Mouse (Mus musculus) liver, embryonic 16.5 days (tissue): ENCODE measurements around the gene Hs3st5. TPM values are rescaled to one million over a fixed set of nuclear protein-coding genes. Genes with fewer than 3 reads are reported as not detected.
"Not testable (repeated sequence)": the region's sequence is repeated elsewhere in the genome, so short reads cannot be mapped to it uniquely, and the experiment has no call there.

ENCODE experiments used
- ATAC-seq: fragments of 200-750 bp; cut with Nextera tagmentation; 2 replicates; pipeline ENCODE4 v1.8.0; 2017; ENCODE audit warnings: low read depth, mild to moderate bottlenecking, moderate number of reproducible peaks, moderate library complexity
- H3K27ac ChIP-seq: fragments of 300-500 bp; sonication (generic); 2 replicates; pipeline ENCODE4 v1.5.1; 2014; ENCODE audit warnings: mild to moderate bottlenecking, low read length
- H3K27me3 ChIP-seq: fragments of 300-500 bp; sonication (generic); 2 replicates; pipeline ENCODE4 v1.6.1; 2014; ENCODE audit warnings: low read depth, low read length, mixed read lengths; ENCODE audit not compliant: control insufficient read depth, insufficient read depth
- H3K36me3 ChIP-seq: fragments of 300-500 bp; sonication (generic); 2 replicates; pipeline ENCODE4 v1.6.1; 2014; ENCODE audit warnings: mild to moderate bottlenecking; ENCODE audit not compliant: control insufficient read depth, insufficient read depth
- H3K4me1 ChIP-seq: fragments of 300-500 bp; sonication (generic); 2 replicates; pipeline ENCODE4 v1.6.1; 2014; ENCODE audit warnings: low read depth, low read length, mixed read lengths; ENCODE audit not compliant: control insufficient read depth
- H3K4me2 ChIP-seq: fragments of 300-500 bp; sonication (generic); 2 replicates; pipeline ENCODE4 v1.6.1; 2014; ENCODE audit warnings: low read depth, low read length, mixed read lengths
- H3K4me3 ChIP-seq: fragments of 300-500 bp; sonication (generic); 2 replicates; pipeline ENCODE4 v1.5.1; 2014; ENCODE audit warnings: low read depth, mild to moderate bottlenecking, low read length
- H3K9ac ChIP-seq: fragments of 300-500 bp; sonication (generic); 2 replicates; pipeline ENCODE4 v1.6.1; 2014; ENCODE audit warnings: low read depth, low read length
- H3K9me3 ChIP-seq: fragments of 300-500 bp; sonication (generic); replicated peaks from 2 replicates; pipeline ENCODE4 v1.6.1; 2016; ENCODE audit warnings: low read length; ENCODE audit not compliant: control insufficient read depth
- WGBS: fragments of 180-500 bp; shearing (Covaris S2); extraction: QIAGEN DNeasy Blood & Tissue Kit; methylation state at CpG from one replicate; pipeline ENCODE4 v1.1.7; 2014; ENCODE audit not compliant: insufficient replicate concordance; 5-methylcytosine and 5-hydroxymethylcytosine counted together
- polyA plus RNA-seq: library from polyadenylated mRNA; unstranded; fragments of >200 nt; fragmentation: Nextera tagmentation; extraction: Ambion mirVana; gene quantifications from 2 replicates; pipeline ENCODE4 v1.2.1, GENCODE M21; 2015

Gene Hs3st5
- polyA plus RNA-seq, 1 experiment from 2014 or later = 0.05 TPM

DNA sequence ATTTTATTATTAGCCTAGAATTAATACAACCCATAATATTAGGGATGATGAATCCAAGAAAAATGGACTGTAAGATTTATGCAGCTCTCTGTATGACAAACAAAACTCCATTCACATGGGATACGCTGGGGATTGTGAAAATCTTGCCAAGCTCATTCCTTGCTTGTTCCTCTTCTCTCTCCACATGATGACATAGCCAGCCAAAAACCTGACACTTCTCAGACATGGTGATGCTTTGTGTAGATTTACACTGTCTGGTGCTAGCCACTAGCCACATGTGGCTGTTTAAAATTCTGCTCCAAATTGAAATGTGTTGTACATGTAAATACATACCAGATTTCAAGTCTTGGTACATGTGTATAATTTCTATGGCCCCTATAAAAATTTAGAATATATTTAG is 6.9 kb upstream of the Hs3st5 start:
- Histone ChIP-seq H3K27ac (no peak overlapping the region), H3K9ac (no peak overlapping the region), H3K4me3 (no peak overlapping the region), H3K4me1 (no peaks in the 10 kb centered on the region), H3K9me3 (no peaks in the 10 kb centered on the region), H3K36me3 (no peaks in the 10 kb centered on the region), H3K4me2 (no peak overlapping the region), H3K27me3 (no peaks in the 10 kb centered on the region)
- 69% methylated on average over 1 of the region's 1 CpGs for WGBS
- no peak for ATAC-seq

DNA sequence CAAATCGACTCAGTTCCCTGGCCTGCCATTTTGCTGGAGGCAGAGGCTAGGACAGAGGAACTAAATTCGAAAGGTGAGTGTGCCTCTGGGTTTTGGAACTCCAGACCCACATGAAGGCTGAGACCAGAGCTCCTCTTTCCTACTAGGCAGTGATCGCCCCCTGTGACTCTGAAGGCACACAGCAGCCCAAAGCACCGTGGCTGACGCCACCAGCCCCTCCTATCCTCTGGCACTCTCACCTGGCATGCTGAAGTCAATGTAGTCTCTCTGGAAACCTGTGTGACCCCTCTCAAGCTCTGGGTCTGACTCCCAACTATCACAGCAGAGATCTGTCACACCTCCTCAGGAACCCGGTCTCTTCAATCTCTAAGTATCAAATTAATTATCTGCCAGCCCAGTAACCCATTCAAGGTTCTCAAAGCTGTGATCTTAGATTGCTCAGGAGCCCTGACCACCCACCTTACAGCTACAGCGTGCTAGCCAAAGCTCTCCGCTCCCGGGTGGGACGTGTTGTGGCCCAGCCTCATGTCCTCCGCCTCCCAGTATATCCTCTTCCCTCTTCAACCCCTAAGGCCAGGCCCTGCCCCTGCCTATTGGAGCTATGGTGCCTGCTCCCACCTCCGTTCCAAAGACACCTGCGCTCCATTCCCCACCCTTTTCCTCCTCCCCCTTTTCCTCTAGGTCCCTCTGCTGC is 434 bp upstream of the Hs3st5 start:
- Histone ChIP-seq H3K36me3 (no peaks in the 10 kb centered on the region), H3K4me1 (no peaks in the 10 kb centered on the region), H3K4me3 (no peak overlapping the region), H3K27me3 (peaks cover 27% of the 10 kb centered on the region), H3K27ac (no peak overlapping the region), H3K9ac (no peak overlapping the region), H3K4me2 (no peak overlapping the region), H3K9me3 (no peaks in the 10 kb centered on the region)
- ATAC-seq = no peak
- 8% methylated on average over 13 of the region's 13 CpGs for WGBS

DNA sequence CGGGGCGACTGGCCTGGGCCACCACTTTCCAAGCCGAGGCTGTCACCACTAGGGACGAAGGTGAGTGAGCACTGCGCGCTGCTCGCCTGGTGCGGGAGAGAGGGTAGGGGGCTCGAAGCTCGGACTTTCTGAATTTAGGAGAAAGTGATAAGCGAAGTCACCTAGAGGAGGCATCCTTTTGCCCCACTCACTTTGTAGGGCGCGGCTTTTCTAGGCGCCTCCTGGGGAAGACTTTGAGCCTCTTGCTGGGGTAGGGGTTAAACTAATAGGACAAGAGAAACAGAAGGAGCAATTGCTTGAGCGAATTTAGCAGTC is 899 bp downstream of the Hs3st5 start:
- H3K36me3 ChIP-seq = no peaks in the 10 kb centered on the region
- H3K9ac ChIP-seq = no peak overlapping the region
- H3K4me2 ChIP-seq = peak overlapping the region; percentile 52
- no peak for ATAC-seq
- H3K27me3 ChIP-seq = peaks cover 27% of the 10 kb centered on the region
- H3K4me1 ChIP-seq = no peaks in the 10 kb centered on the region
- H3K9me3 ChIP-seq = no peaks in the 10 kb centered on the region
- no peak overlapping the region for H3K27ac ChIP-seq
- WGBS = 1% methylated on average over 15 of the region's 15 CpGs
- H3K4me3 ChIP-seq = peak overlapping the region; percentile 38

DNA sequence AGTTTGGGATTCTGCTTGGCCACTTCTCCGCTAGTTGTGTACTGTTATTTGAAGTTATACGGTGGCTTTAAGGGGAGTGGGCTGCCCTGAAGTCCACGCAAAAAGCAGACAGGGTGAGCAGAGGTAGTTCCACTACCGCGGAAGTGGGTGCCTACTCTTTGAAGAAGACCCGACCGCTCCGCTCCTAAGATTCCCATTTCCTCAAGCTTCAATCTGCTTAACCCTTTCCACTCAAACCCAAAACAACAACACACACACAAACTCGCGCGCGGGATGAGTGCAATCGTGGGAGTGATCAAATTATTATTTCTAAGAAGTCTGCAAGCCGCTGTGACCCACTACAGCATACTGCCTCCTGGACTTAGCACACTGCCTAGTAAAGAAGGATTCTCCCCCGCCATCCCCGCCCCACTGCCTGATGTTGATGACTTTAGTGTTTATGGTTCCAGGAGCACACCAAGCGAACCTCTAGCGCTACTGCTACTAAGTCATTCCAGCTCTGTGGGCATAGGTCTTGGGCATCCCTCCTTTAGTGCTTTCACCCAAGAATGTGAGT is 1.5 kb downstream of the Hs3st5 start:
- no peak overlapping the region for H3K9ac ChIP-seq
- H3K36me3 ChIP-seq = no peaks in the 10 kb centered on the region
- 2% methylated on average over 18 of the region's 18 CpGs for WGBS
- H3K27ac ChIP-seq = no peak overlapping the region
- H3K4me1 ChIP-seq = no peaks in the 10 kb centered on the region
- H3K4me2 ChIP-seq = no peak overlapping the region
- no peaks in the 10 kb centered on the region for H3K9me3 ChIP-seq
- H3K4me3 ChIP-seq = no peak overlapping the region
- ATAC-seq = no peak
- H3K27me3 ChIP-seq = peaks cover 27% of the 10 kb centered on the region

DNA sequence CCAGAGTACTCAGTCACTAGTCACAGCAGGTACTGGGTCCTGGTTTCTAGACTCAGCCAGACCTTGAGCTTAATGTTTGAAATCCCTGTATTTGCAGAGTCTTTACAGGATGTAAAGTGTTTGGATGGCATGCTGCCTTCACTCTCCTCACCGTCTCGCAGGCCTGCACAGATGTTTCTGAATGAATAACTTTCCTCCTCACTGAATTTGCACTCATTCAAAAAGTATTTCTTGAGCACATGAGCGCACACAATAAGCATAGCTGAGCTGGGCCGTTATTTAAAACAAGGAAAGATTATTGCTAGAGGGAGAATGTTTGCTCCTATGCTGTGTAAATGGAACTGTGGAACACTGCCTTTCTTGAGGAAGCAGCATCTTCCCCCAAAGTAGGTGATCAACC is 2.9 kb downstream of the Hs3st5 start:
- Histone ChIP-seq H3K9ac (no peak overlapping the region), H3K4me2 (no peak overlapping the region), H3K9me3 (no peaks in the 10 kb centered on the region), H3K4me1 (no peaks in the 10 kb centered on the region), H3K27me3 (peaks cover 27% of the 10 kb centered on the region), H3K27ac (no peak overlapping the region), H3K36me3 (no peaks in the 10 kb centered on the region), H3K4me3 (no peak overlapping the region)
- 48% methylated on average over 4 of the region's 4 CpGs for WGBS
- no peak for ATAC-seq

DNA sequence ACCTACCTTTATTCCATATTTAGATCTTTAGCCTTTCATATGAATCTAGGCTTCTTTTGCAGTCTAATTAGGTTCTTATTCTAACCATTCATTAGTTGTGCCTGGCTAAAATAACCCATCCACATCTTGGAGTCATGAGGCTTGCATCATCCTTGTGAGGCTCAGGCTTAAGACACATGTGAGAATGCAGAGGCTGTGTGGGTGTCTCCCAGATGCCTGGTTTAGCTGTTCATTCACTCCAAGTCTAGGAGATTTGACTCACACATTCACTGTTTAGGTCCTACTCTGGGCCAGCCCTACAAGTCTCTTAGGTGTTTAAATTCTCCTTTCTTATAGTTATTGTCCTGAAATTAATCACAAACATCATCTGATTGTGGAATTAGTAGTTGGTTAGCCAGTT is 17.3 kb downstream of the Hs3st5 start:
- H3K9me3 ChIP-seq = no peaks in the 10 kb centered on the region
- no peaks in the 10 kb centered on the region for H3K4me1 ChIP-seq
- no peak overlapping the region for H3K4me3 ChIP-seq
- H3K27me3 ChIP-seq = no peaks in the 10 kb centered on the region
- no peak overlapping the region for H3K4me2 ChIP-seq
- H3K9ac ChIP-seq = no peak overlapping the region
- ATAC-seq = no peak
- H3K27ac ChIP-seq = no peak overlapping the region
- H3K36me3 ChIP-seq = no peaks in the 10 kb centered on the region

DNA sequence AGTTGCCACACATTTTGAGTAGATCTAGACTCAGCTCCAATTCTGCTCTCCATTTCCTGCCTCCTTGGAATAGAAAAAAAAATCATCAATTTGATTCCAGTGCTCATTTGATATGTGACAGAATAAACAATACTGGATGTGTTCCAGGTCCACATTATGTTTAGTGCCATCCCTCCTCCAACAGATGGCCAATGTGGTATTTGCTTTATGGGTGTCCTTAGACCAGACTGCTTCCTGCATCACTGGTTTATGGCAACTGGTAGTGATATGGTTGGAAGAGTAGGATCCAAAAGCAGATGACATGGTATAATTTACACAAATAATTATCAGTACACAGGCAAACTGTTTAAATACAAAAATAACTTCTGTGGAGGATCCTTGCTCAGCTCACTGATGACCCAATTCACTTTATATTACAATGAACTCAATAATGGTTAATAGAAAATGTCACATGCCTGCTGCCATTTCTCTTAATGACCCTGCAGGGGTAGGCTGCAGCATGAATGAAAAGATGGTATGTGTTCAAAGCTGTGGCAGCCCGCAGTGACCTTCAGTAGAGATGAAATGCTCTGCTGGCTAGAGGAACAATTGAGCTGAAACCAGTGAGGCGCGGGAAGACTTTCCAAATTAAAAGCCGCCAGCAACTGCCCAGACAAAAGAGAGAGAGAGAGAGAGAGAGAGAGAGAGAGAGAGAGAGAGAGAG is 27.2 kb downstream of the Hs3st5 start:
- WGBS = 60% methylated on average over 4 of the region's 4 CpGs
- no peak for ATAC-seq

DNA sequence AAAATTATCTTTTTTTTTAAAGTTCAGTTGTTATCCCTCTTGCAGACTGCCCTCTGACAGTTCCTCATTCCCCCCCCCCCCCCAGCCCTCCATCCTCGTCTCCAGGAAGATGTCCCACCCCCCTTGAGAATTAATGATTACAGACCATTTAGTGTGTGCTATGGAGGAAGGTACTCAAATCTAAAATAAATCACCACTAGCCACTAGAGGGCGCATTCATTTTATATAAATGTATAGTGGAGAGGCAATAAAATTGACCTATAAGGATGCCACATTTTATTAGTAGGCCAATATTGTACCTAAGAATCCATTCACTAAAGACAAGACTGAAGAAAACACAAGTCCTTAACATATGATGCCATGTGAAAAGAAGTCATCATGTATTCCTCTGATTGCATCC is 40.0 kb downstream of the Hs3st5 start:
- no peaks in the 10 kb centered on the region for H3K4me1 ChIP-seq
- H3K9me3 ChIP-seq = no peaks in the 10 kb centered on the region
- 14% methylated on average over 2 of the region's 2 CpGs for WGBS
- no peaks in the 10 kb centered on the region for H3K36me3 ChIP-seq
- H3K4me2 ChIP-seq = no peak overlapping the region
- no peak overlapping the region for H3K9ac ChIP-seq
- H3K27ac ChIP-seq = no peak overlapping the region
- no peak overlapping the region for H3K4me3 ChIP-seq
- no peaks in the 10 kb centered on the region for H3K27me3 ChIP-seq
- ATAC-seq = no peak

More for the DNA sequence above, 27.2 kb downstream of the Hs3st5 start:
- no peaks in the 10 kb centered on the region for H3K36me3 ChIP-seq
- no peaks in the 10 kb centered on the region for H3K4me1 ChIP-seq
- H3K27me3 ChIP-seq = no peaks in the 10 kb centered on the region
- H3K4me2 ChIP-seq = no peak overlapping the region
- H3K9ac ChIP-seq = no peak overlapping the region
- no peak overlapping the region for H3K4me3 ChIP-seq
- no peak overlapping the region for H3K27ac ChIP-seq
- no peaks in the 10 kb centered on the region for H3K9me3 ChIP-seq

DNA sequence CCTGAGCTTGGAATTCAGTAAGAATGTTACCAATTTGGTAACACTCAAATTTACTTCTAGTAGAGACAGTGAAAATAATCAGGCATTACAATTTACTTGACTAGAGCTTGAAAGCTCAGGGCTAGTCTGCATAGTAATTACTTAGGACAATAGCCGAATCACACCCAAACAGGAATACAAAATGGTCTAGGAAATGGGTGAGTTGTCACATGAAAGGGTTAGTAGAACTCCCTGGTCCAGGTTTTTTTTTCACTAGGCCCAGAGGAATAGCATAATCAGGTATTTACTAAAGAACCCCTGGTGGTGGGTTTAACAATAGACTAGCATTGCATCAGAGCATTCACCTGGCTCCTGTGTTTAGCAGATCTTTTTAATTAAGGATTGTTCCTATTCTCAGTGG is 41.1 kb downstream of the Hs3st5 start:
- WGBS = 22% methylated on average over 1 of the region's 1 CpGs
- ATAC-seq, H3K4me1 ChIP-seq: not testable (repeated sequence)

More for the DNA sequence above, 41.1 kb downstream of the Hs3st5 start:
- H3K27me3 ChIP-seq, H3K4me3 ChIP-seq, H3K4me2 ChIP-seq, H3K9me3 ChIP-seq, H3K9ac ChIP-seq, H3K27ac ChIP-seq, H3K36me3 ChIP-seq: not testable (repeated sequence)
